Mouse (Mus musculus) myocyte (in vitro differentiated cells): ENCODE measurements around the gene Agpat1. TPM values are rescaled to one million over a fixed set of nuclear protein-coding genes. Genes with fewer than 3 reads are reported as not detected.

Experiments used
- H3K27me3 ChIP-seq: one replicate; pipeline ENCODE4 v1.6.1; 2011; ENCODE audit not compliant: control insufficient read depth, insufficient read depth, insufficient read length
- H3K36me3 ChIP-seq: one replicate; pipeline ENCODE4 v1.6.1; 2011; ENCODE audit not compliant: control insufficient read depth, insufficient read depth
- H3K4me2 ChIP-seq: one replicate; pipeline ENCODE4 v1.6.1; 2011; ENCODE audit warnings: low read depth, control low read depth
- H3K4me3 ChIP-seq: one replicate; pipeline ENCODE4 v1.5.1; 2011; ENCODE audit warnings: mild to moderate bottlenecking, control low read depth, moderate library complexity
- H3K79me2 ChIP-seq: one replicate; pipeline ENCODE4 v1.6.1; 2011; ENCODE audit not compliant: control insufficient read depth, insufficient read depth
- H3ac ChIP-seq: one replicate; pipeline ENCODE4 v1.6.1; 2011; ENCODE audit not compliant: control insufficient read depth, insufficient read length
- CEBPB ChIP-seq: IDR thresholded peaks from 2 replicates; pipeline ENCODE4 v1.6.1; 2011; ENCODE audit warnings: mild to moderate bottlenecking, moderate library complexity; ENCODE audit not compliant: poor library complexity, insufficient read depth, severe bottlenecking
- E2F4 ChIP-seq: IDR thresholded peaks from one replicate; pipeline ENCODE4 v1.6.1; 2011; ENCODE audit warnings: mild to moderate bottlenecking, control low read depth, moderate library complexity; ENCODE audit not compliant: insufficient read depth
- MAX ChIP-seq: IDR thresholded peaks from one replicate; pipeline ENCODE4 v1.6.1; 2011; ENCODE audit warnings: low read depth, mild to moderate bottlenecking, control low read depth
- MYOD1 ChIP-seq, 3 experiments: IDR thresholded peaks; one replicate each; pipeline ENCODE4 v1.6.1; 2011; ENCODE audit warnings: control low read depth in 2 of 3, low read depth in 2 of 3, mild to moderate bottlenecking in 2 of 3, moderate library complexity in 1 of 3; ENCODE audit not compliant: insufficient read length in 2 of 3, control insufficient read depth in 1 of 3
- MYOG ChIP-seq, 3 experiments: IDR thresholded peaks; one replicate each; pipeline ENCODE4 v1.6.1; 2011; ENCODE audit warnings: control low read depth in 2 of 3, low read depth in 2 of 3, mild to moderate bottlenecking in 2 of 3; ENCODE audit not compliant: insufficient read length in 2 of 3, control insufficient read depth in 1 of 3, insufficient read depth in 1 of 3
- POLR2A ChIP-seq: IDR thresholded peaks from one replicate; pipeline ENCODE4 v1.6.1; 2011; ENCODE audit warnings: low read depth, mild to moderate bottlenecking, control low read depth, moderate library complexity; ENCODE audit not compliant: insufficient read length
- POLR2AphosphoS2 ChIP-seq: IDR thresholded peaks from one replicate; pipeline ENCODE4 v1.6.1; 2011; ENCODE audit warnings: low read depth, control low read depth; ENCODE audit not compliant: insufficient read length
- REST ChIP-seq: IDR thresholded peaks from one replicate; pipeline ENCODE4 v1.6.1; 2011; ENCODE audit warnings: mild to moderate bottlenecking, control low read depth, moderate library complexity; ENCODE audit not compliant: insufficient read depth, insufficient read length
- SRF ChIP-seq: IDR thresholded peaks from one replicate; pipeline ENCODE4 v1.6.1; 2011; ENCODE audit warnings: low read depth; ENCODE audit not compliant: control insufficient read depth, insufficient read length
- TCF12 ChIP-seq: IDR thresholded peaks from one replicate; pipeline ENCODE4 v1.6.1; 2011; ENCODE audit warnings: mild to moderate bottlenecking, control low read depth; ENCODE audit not compliant: poor library complexity, insufficient read depth, severe bottlenecking
- TCF3 ChIP-seq: IDR thresholded peaks from one replicate; pipeline ENCODE4 v1.6.1; 2011; ENCODE audit warnings: low read depth, control low read depth; ENCODE audit not compliant: insufficient read length
- USF1 ChIP-seq: IDR thresholded peaks from one replicate; pipeline ENCODE4 v1.6.1; 2011; ENCODE audit warnings: low read depth, mild to moderate bottlenecking, control low read depth, moderate library complexity
- polyA plus RNA-seq: library from polyadenylated mRNA; unstranded; fragments of >200 nt; fragmentation: generic; extraction: Trizol; gene quantifications from one replicate; pipeline ENCODE4 v1.2.1, GENCODE M21; 2012; ENCODE audit warnings: missing spikeins

The Agpat1 gene
- polyA plus RNA-seq, 1 experiment, result 70.5 TPM

DNA sequence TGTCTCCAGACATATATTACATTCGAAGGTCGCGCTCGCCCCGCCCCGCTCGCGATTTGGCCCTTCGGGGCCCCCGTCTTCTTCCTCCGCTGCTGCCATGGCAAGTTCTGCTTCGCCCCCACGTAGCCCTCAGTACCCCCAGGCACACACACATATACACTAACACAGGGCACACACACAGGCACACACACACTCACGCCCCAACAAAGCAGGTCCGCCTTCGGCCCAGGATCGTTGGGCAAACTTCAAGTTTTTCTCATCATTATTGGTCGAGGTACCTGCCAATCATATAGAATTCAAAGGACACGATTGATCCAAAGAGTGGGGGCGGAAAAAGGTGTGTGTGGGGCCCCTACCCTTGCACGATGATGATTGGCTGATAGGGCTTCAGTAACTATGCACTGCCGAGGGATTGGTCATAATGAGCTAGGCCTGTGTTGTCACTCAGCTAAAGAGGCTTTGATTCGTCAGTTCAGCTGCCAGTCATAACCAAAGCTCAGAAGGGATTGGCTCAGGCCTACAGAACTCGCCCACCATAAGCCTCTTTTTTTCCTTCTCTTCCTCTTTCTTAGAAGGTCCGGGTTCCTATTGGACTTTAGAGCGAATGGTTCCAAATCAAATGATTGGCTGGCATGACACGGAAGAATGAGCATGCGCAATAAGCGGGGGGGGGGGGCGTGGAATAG is 544 bp upstream of the Agpat1 start, which contains the start of gene Rnf5:
TSS of gene Rnf5 (minus strand) at position 316 of the 686 bp plus-strand sequence.
- peaks cover 37% of the 10 kb centered on the region for H3K79me2 ChIP-seq
- peak within 1 kb of the TSS; percentile 47 for H3ac ChIP-seq
- no peaks in the 10 kb centered on the region for H3K27me3 ChIP-seq
- peak within 1 kb of the TSS; percentile 99 for H3K4me2 ChIP-seq
- no peaks in the 10 kb centered on the region for H3K36me3 ChIP-seq
- TF ChIP-seq POLR2A (peak; percentile 67), CEBPB (no peak), E2F4 (peak; percentile 83)
- peak within 1 kb of the TSS; percentile 90 for H3K4me3 ChIP-seq

DNA sequence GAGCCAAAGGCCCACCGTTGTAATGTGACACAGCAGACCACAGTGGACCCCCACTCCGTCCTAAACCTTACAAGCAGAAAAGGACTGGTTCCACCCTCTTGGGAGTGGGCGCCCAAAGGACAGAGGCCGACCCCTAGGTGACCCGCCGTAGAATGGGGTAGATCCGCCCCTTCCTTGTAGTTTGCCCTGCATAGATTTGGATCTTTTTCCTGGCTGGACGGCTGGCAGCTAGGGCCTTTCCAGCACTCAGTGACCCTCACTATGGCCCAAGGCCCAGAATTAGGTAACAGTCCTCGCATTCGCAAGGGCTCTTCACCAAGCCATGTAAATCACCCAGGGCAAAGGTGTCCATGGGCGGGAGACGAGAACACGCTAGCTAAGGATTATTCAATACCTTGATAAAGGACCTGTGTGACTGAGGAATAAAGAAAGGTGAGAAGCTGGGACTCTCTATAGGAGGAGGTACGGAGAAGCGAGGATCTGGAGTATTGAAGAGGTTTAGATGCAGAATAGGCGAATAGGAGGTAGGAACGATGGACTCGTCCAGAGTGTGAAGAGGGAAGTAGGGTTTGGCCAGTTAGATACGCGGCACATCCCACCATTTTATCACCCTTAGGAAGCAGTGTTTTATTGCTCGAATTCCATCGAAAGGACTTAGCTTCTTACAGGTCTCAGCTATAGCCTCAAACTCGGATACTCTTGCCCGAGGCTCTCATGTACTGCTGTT is 612 bp downstream of the Agpat1 start:
- TF ChIP-seq MAX (no peak), POLR2A (no peak), POLR2AphosphoS2 (no peak), MYOG (IDR thresholded peaks at IDR 0.05; ENCODE audit: control insufficient read depth in 1 of 3, insufficient read depth in 1 of 3, insufficient read length in 2 of 3, low read depth in 2 of 3) (no peak), TCF3 (no peak), USF1 (no peak), REST (no peak), E2F4 (no peak), TCF12 (no peak), CEBPB (no peak), MYOD1 (IDR thresholded peaks at IDR 0.05; ENCODE audit: control insufficient read depth in 1 of 3, insufficient read length in 2 of 3, low read depth in 2 of 3) (no peak), SRF (no peak)
- no peaks in the 10 kb centered on the region for H3K36me3 ChIP-seq
- peak overlapping the region; percentile 99 for H3K4me2 ChIP-seq
- no peaks in the 10 kb centered on the region for H3K27me3 ChIP-seq
- peaks cover 42% of the 10 kb centered on the region for H3K79me2 ChIP-seq
- peak overlapping the region; percentile 90 for H3K4me3 ChIP-seq
- peak overlapping the region; percentile 47 for H3ac ChIP-seq

DNA sequence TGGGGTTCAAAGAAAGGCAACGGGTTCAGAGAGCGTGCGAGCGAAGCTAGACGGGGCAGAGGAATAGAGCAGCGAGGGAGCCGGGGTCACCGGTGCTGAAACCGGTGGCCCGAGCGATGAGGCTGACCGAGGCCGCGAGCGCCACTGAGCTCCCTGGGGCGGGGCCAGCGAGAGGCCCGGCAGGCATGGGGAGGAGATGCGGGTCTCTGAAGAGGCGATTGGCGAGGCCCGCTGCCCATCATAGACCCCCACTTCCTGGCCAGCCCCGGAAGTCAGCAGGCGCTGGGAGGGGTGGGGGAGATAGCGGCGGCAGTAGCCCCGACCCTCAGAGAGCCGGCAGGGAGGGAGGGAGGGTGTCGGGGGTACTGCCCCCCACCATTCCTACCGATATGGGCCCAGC is 1.5 kb downstream of the Agpat1 start:
- peak overlapping the region; percentile 90 for H3K4me3 ChIP-seq

DNA sequence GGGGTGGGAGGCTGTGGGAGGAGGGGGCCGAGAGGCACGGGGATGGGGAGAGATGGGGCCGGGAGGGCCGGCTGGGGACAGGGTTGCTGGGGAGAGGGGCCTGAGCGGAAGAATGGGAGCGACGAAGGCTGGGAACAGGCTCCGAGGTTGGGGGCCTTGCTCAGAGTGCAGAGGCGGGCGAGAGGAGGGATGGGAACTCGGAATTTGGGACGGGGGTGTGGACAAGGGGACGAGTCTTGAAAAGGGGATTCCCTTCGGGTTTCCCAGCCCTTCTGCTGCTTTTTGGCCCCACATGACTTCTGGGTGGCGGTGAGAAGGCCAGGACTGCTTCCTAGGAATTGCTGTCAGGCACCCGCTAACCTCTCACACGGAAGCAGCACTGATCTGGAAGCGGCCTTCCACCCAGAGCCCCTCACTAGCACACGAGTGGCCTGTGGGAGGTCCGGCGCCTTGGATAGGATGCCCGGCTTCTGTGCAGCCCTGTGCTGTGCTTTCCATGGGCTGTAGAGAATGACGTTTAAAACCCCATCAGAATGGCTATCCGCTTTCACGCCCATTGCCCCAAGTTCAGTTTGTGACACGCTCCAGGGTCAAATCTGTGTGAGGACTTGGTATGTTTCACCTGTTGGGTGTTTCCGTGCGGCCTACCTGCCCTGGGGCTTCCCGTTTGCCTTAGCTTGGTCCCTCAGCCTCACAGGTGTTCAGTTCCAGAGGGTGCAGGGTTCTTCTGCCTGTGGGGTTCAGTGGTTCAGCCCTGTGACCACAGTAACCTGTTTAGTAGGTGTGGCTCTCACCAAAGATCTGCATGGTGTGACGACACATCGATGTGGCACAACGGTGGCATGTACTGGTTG is 2.4 kb downstream of the Agpat1 start:
- Histone ChIP-seq H3K4me3 (peak overlapping the region; percentile 90), H3ac (peak overlapping the region; percentile 47), H3K27me3 (no peaks in the 10 kb centered on the region), H3K79me2 (peaks cover 42% of the 10 kb centered on the region), H3K4me2 (peak overlapping the region; percentile 82), H3K36me3 (no peaks in the 10 kb centered on the region)
- no peak for TF ChIP-seq MYOG (IDR thresholded peaks at IDR 0.05; ENCODE audit: control insufficient read depth in 1 of 3, insufficient read depth in 1 of 3, insufficient read length in 2 of 3, low read depth in 2 of 3)
- no peak for TF ChIP-seq MAX
- TF ChIP-seq E2F4, result no peak
- no peak for TF ChIP-seq CEBPB
- no peak for TF ChIP-seq MYOD1 (IDR thresholded peaks at IDR 0.05; ENCODE audit: control insufficient read depth in 1 of 3, insufficient read length in 2 of 3, low read depth in 2 of 3)

More for the DNA sequence above, 1.5 kb downstream of the Agpat1 start:
- peaks cover 42% of the 10 kb centered on the region for H3K79me2 ChIP-seq
- no peaks in the 10 kb centered on the region for H3K36me3 ChIP-seq
- H3ac ChIP-seq, result peak overlapping the region; percentile 47
- TF ChIP-seq POLR2AphosphoS2 (peak; percentile 90), REST (no peak), POLR2A (peak; percentile 94)
- H3K4me2 ChIP-seq, result peak overlapping the region; percentile 99
- no peaks in the 10 kb centered on the region for H3K27me3 ChIP-seq

DNA sequence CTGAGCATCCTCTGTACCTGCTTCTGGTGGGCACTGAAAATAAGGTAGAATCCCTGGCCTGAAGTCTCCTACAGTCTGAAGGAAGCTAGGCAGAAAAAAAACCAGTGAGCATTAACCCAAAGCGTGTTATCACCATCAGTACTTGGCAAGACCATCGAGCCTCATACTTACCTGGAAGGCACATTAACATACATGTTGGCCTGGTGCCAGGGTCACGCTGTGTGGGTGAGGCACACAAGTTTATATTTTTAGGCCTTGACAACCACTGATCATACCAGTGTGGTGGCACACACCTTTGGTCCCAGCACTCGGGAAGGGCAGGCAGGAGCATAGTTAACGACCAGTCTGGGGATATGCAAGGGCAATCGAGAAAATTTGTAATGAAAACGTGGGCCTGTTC is 3.9 kb downstream of the Agpat1 start:
- no peak overlapping the region for H3ac ChIP-seq
- H3K27me3 ChIP-seq, result no peaks in the 10 kb centered on the region
- peaks cover 33% of the 10 kb centered on the region for H3K79me2 ChIP-seq
- H3K36me3 ChIP-seq, result no peaks in the 10 kb centered on the region
- H3K4me3 ChIP-seq, result no peak overlapping the region
- TF ChIP-seq MYOG (IDR thresholded peaks at IDR 0.05; ENCODE audit: control insufficient read depth in 1 of 3, insufficient read depth in 1 of 3, insufficient read length in 2 of 3, low read depth in 2 of 3) (no peak), REST (no peak), MYOD1 (IDR thresholded peaks at IDR 0.05; ENCODE audit: control insufficient read depth in 1 of 3, insufficient read length in 2 of 3, low read depth in 2 of 3) (no peak), POLR2AphosphoS2 (no peak), CEBPB (no peak), TCF12 (no peak), USF1 (no peak)
- no peak overlapping the region for H3K4me2 ChIP-seq
